Mouse (Mus musculus): ENCODE measurements at regions not wholly inside any gene's neighbourhood (a gene's known extent, or its start where the extent isn't known, plus 50 kb on each side); places are given as distances from the start of the nearest gene placed in this dataset.

GRCm38 (mm10) chr1:151263372-151263771, 53.4 kb downstream of the Gm47996 start:
- Histone ChIP-seq H3K4me1 (peaks cover 7% of the 10 kb centered on the region), H3K36me3 (no peaks in the 10 kb centered on the region), H3K27me3 (no peaks in the 10 kb centered on the region), H3K27ac (replicated peaks) (no peak overlapping the region), H3K4me3 (replicated peaks) (no peak overlapping the region), H3K9ac (no peak overlapping the region), H3K4me2 (replicated peaks) (no peak overlapping the region), H3K9me3 (replicated peaks) (no peaks in the 10 kb centered on the region)
- WGBS, result 78% methylated on average over 5 of the region's 5 CpGs
- no peak for ATAC-seq (ENCODE audit: insufficient number of reproducible peaks, low FRiP score, low TSS enrichment, low read depth)

GRCm38 (mm10) chr1:151263830-151264229, 53.9 kb downstream of the Gm47996 start:
- Histone ChIP-seq H3K9me3 (replicated peaks) (no peaks in the 10 kb centered on the region), H3K27ac (replicated peaks) (no peak overlapping the region), H3K4me3 (replicated peaks) (no peak overlapping the region), H3K4me1 (peaks cover 2% of the 10 kb centered on the region), H3K27me3 (no peaks in the 10 kb centered on the region), H3K4me2 (replicated peaks) (no peak overlapping the region), H3K9ac (no peak overlapping the region), H3K36me3 (no peaks in the 10 kb centered on the region)
- ATAC-seq (ENCODE audit: insufficient number of reproducible peaks, low FRiP score, low TSS enrichment, low read depth), result no peak
- 74% methylated on average over 2 of the region's 2 CpGs for WGBS

DNA sequence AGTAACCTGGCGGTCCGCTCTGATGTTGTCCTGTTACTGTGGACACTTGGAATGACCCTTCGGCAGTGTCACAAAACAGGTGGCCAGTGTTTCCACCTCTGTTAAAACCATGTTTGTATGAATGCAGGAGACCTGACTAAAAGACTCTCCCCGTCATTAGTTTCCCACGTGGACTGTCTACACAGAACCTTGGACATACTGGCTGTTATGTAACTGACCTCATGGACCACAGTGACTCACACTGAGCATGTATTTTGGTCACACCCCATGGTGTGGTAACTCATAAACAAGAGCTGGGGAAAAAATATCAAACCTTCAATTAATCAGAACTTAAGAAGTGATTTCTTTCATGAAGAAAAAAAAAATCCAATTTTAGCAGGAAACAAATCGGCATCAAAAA, 54.9 kb downstream of the Gm47996 start:
- Histone ChIP-seq H3K36me3 (no peaks in the 10 kb centered on the region), H3K27ac (replicated peaks) (no peak overlapping the region), H3K27me3 (no peaks in the 10 kb centered on the region), H3K4me3 (replicated peaks) (no peak overlapping the region), H3K4me1 (no peaks in the 10 kb centered on the region), H3K4me2 (replicated peaks) (no peak overlapping the region), H3K9me3 (replicated peaks) (no peaks in the 10 kb centered on the region), H3K9ac (no peak overlapping the region)
- 92% methylated on average over 6 of the region's 6 CpGs for WGBS
- ATAC-seq (ENCODE audit: insufficient number of reproducible peaks, low FRiP score, low TSS enrichment, low read depth), result no peak

GRCm38 (mm10) chr1:151265590-151265989, 55.7 kb downstream of the Gm47996 start:
- no peak overlapping the region for H3K9ac ChIP-seq

GRCm38 (mm10) chr1:151266703-151267102, 56.8 kb downstream of the Gm47996 start:
- WGBS, result 88% methylated on average over 4 of the region's 4 CpGs
- Histone ChIP-seq H3K27me3 (no peaks in the 10 kb centered on the region), H3K9me3 (replicated peaks) (no peaks in the 10 kb centered on the region), H3K36me3 (no peaks in the 10 kb centered on the region), H3K9ac (no peak overlapping the region), H3K27ac (replicated peaks) (no peak overlapping the region), H3K4me2 (replicated peaks) (no peak overlapping the region), H3K4me3 (replicated peaks) (no peak overlapping the region), H3K4me1 (no peaks in the 10 kb centered on the region)
- ATAC-seq (ENCODE audit: insufficient number of reproducible peaks, low FRiP score, low TSS enrichment, low read depth), result no peak

More at GRCm38 (mm10) chr1:151265590-151265989, 55.7 kb downstream of the Gm47996 start:
- no peak for ATAC-seq (ENCODE audit: insufficient number of reproducible peaks, low FRiP score, low TSS enrichment, low read depth)
- no peak overlapping the region for H3K27ac ChIP-seq (replicated peaks)
- no peak overlapping the region for H3K4me3 ChIP-seq (replicated peaks)
- no peak overlapping the region for H3K4me2 ChIP-seq (replicated peaks)
- H3K27me3 ChIP-seq, result no peaks in the 10 kb centered on the region
- no peaks in the 10 kb centered on the region for H3K4me1 ChIP-seq
- whole genome bisulfite sequencing, result 72% methylated on average over 5 of the region's 5 CpGs
- H3K9me3 ChIP-seq (replicated peaks), result no peaks in the 10 kb centered on the region
- H3K36me3 ChIP-seq, result no peaks in the 10 kb centered on the region

- Histone ChIP-seq H3K9me3 (replicated peaks) (no peaks in the 10 kb centered on the region), H3K4me2 (replicated peaks) (no peak overlapping the region), H3K4me3 (replicated peaks) (no peak overlapping the region), H3K27me3 (no peaks in the 10 kb centered on the region), H3K27ac (replicated peaks) (no peak overlapping the region), H3K36me3 (no peaks in the 10 kb centered on the region), H3K4me1 (no peaks in the 10 kb centered on the region), H3K9ac (no peak overlapping the region)
- WGBS, result 67% methylated on average over 8 of the region's 8 CpGs
- ATAC-seq (ENCODE audit: insufficient number of reproducible peaks, low FRiP score, low TSS enrichment, low read depth), result no peak
These were observed 60.8 kb downstream of the Gm47996 start for GRCm38 (mm10) chr1:151270691-151271090.

DNA sequence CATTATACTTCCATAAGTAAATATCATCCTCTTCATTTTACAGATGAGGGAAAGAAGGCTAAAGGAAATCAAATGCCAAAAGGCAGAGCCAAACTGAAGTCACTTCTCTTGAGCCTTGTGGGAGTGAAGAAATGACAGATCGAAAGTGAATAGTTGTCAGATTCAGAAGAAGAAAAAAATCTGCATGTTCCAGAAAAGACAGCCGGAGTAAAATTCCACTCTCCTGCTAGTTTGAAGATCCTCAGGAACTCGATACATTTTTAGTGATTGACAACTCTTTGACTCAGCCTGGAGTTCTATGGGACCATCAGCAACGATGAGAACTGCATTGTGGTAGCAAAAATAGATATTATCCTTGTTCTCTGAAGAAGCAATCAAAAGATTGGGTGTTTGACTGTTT, 64.4 kb downstream of the Gm47996 start:
- Histone ChIP-seq H3K4me2 (replicated peaks) (no peak overlapping the region), H3K36me3 (no peaks in the 10 kb centered on the region), H3K4me1 (no peaks in the 10 kb centered on the region), H3K27ac (replicated peaks) (no peak overlapping the region), H3K9ac (no peak overlapping the region), H3K9me3 (replicated peaks) (no peaks in the 10 kb centered on the region), H3K27me3 (no peaks in the 10 kb centered on the region), H3K4me3 (replicated peaks) (no peak overlapping the region)
- no peak for ATAC-seq (ENCODE audit: insufficient number of reproducible peaks, low FRiP score, low TSS enrichment, low read depth)
- 79% methylated on average over 4 of the region's 4 CpGs for WGBS

- H3K9ac ChIP-seq, result no peak overlapping the region
- no peaks in the 10 kb centered on the region for H3K36me3 ChIP-seq
- no peak overlapping the region for H3K4me3 ChIP-seq (replicated peaks)
- H3K27me3 ChIP-seq, result no peaks in the 10 kb centered on the region
- 81% methylated on average over 3 of the region's 3 CpGs for WGBS
- H3K4me2 ChIP-seq (replicated peaks), result no peak overlapping the region
- no peaks in the 10 kb centered on the region for H3K9me3 ChIP-seq (replicated peaks)
- H3K4me1 ChIP-seq, result no peaks in the 10 kb centered on the region
- ATAC-seq (ENCODE audit: insufficient number of reproducible peaks, low FRiP score, low TSS enrichment, low read depth), result no peak
- no peak overlapping the region for H3K27ac ChIP-seq (replicated peaks)
These were observed 65.7 kb downstream of the Gm47996 start for GRCm38 (mm10) chr1:151275581-151275980.

DNA sequence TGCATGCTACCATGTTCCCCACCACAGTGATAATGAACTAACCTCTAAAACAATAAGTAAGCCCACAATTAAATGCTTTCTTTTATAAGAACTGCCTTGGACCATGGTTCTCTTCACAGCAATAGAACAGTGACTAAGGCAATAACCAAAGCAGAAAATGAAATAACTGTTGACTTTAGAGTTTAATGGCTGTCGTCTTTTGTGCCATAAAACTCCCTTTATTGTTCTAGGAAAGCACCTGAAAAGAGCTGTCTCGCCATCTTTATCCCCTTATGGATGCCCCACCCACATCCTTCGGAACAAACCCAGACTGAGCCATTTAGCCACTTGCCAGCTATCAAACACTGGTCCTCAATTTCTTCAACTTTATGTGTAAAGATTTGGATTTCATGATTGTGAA, 64.3 kb upstream of the Ivns1abp start:
- Histone ChIP-seq H3K9ac (no peak overlapping the region), H3K4me2 (replicated peaks) (no peak overlapping the region), H3K27ac (replicated peaks) (no peak overlapping the region), H3K4me1 (no peaks in the 10 kb centered on the region), H3K27me3 (no peaks in the 10 kb centered on the region), H3K9me3 (replicated peaks) (no peaks in the 10 kb centered on the region), H3K36me3 (no peaks in the 10 kb centered on the region), H3K4me3 (replicated peaks) (no peak overlapping the region)
- ATAC-seq (ENCODE audit: insufficient number of reproducible peaks, low FRiP score, low TSS enrichment, low read depth), result no peak
- WGBS, result 70% methylated on average over 3 of the region's 3 CpGs

DNA sequence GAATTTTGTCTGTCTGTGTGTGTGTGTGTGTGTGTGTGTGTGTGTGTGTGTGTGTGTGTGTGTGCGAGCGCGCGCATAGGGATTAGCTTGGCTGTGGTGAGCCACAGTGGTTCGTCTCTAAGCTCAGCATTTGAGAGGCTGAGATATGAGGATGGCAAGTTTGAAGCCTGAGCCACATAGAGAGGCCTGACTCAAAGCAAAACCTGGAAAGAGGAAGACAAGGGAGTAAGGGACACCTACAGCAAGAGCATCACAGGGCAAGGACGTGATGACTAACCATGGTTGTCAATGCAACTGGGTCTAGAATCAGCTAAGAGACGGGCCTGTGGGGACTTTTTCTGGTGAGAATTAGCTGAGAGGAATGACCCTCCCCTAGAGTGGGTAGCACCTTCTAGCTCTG, 59.2 kb upstream of the Ivns1abp start:
- 0 out of 2 replicates have a peak, but pooled peaks cover 6% of the 10 kb centered on the region for H3K4me1 ChIP-seq
- H3K4me3 ChIP-seq (replicated peaks), result no peak overlapping the region
- H3K36me3 ChIP-seq, result no peaks in the 10 kb centered on the region
- H3K9ac ChIP-seq, result no peak overlapping the region
- 87% methylated on average over 7 of the region's 7 CpGs for WGBS
- no peak for ATAC-seq (ENCODE audit: insufficient number of reproducible peaks, low FRiP score, low TSS enrichment, low read depth)
- no peaks in the 10 kb centered on the region for H3K27me3 ChIP-seq
- no peak overlapping the region for H3K27ac ChIP-seq (replicated peaks)
- H3K4me2 ChIP-seq (replicated peaks), result no peak overlapping the region
- no peaks in the 10 kb centered on the region for H3K9me3 ChIP-seq (replicated peaks)

GRCm38 (mm10) chr1:151287451-151287850, 56.8 kb upstream of the Ivns1abp start:
- H3K9me3 ChIP-seq (replicated peaks), result no peaks in the 10 kb centered on the region
- H3K4me1 ChIP-seq, result 0 out of 2 replicates have a peak, but pooled peaks cover 6% of the 10 kb centered on the region
- WGBS, result 31% methylated on average over 12 of the region's 12 CpGs
- H3K27ac ChIP-seq (replicated peaks), result no peak overlapping the region
- no peaks in the 10 kb centered on the region for H3K36me3 ChIP-seq
- 0 out of 2 replicates have a peak overlapping the region, but pooled peaks have one; percentile 3 for H3K4me3 ChIP-seq (replicated peaks)
- no peak for ATAC-seq (ENCODE audit: insufficient number of reproducible peaks, low FRiP score, low TSS enrichment, low read depth)
- no peak overlapping the region for H3K4me2 ChIP-seq (replicated peaks)
- H3K9ac ChIP-seq, result no peak overlapping the region
- no peaks in the 10 kb centered on the region for H3K27me3 ChIP-seq

DNA sequence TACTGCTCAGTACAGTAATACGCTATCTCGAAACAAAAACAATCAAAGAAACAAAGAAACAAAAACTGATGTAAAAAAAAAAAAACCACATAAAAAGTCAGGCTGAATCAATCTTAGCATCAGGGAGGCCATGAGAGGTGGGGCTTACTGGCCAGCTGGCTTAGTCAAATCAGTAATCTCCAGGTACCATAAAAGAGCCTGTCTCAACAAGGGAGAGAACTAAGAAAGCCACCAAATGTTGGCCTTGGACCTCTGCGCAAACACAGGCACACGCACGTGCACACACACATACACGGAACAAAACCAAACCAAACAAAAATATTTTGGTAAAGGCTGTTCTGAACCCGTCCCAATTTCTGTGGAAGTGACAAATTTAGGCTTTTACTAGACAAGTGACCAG, 55.2 kb upstream of the Ivns1abp start:
- no peak overlapping the region for H3K4me3 ChIP-seq (replicated peaks)
- 0 out of 2 replicates have a peak, but pooled peaks cover 6% of the 10 kb centered on the region for H3K4me1 ChIP-seq
- H3K9ac ChIP-seq, result no peak overlapping the region
- H3K9me3 ChIP-seq (replicated peaks), result no peaks in the 10 kb centered on the region
- no peaks in the 10 kb centered on the region for H3K27me3 ChIP-seq
- no peak for ATAC-seq (ENCODE audit: insufficient number of reproducible peaks, low FRiP score, low TSS enrichment, low read depth)
- no peaks in the 10 kb centered on the region for H3K36me3 ChIP-seq
- WGBS, result 92% methylated on average over 7 of the region's 7 CpGs
- H3K4me2 ChIP-seq (replicated peaks), result no peak overlapping the region
- H3K27ac ChIP-seq (replicated peaks), result no peak overlapping the region

Data from embryonic facial prominence, embryonic 15.5 days (tissue).